Mouse (Mus musculus): Measurements from ENCODE around the gene Morc4. TPM values are rescaled to one million over a fixed set of nuclear protein-coding genes. Genes with fewer than 3 reads are reported as not detected.

The Morc4 gene
- total RNA-seq, 1 experiment from 2014 or later = 3.7 TPM

DNA sequence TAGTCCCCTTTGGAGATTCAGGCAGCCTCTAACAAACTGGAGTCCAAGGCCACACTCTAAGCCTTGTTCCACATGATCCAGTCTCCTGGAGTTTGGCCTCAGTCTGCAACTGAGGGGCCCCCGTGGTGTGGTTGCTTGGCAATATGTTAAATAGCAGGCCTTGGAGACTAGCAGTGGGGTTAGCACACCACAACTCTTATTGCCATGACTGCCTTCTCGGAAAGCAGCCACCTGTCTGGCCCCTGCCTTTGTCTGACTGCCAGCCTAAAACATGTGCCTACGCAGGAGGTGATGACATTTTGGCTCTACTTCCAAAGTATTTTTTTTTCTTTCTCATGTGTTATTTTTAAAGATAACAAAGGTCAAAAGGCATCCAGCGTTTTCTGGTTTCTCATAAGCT lies 63.4 kb downstream of the Morc4 start:
- no peak for ATAC-seq (replicated peaks; ENCODE audit: low read depth, poor library complexity, severe bottlenecking)

- no peak for ATAC-seq (replicated peaks; ENCODE audit: low read depth, poor library complexity, severe bottlenecking)
Observed at GRCm38 (mm10) chrX:139807391-139807790, 64.1 kb downstream of the Morc4 start.

GRCm38 (mm10) chrX:139805918-139806317 lies 65.6 kb downstream of the Morc4 start:
- no peak for ATAC-seq (replicated peaks; ENCODE audit: low read depth, poor library complexity, severe bottlenecking)

DNA sequence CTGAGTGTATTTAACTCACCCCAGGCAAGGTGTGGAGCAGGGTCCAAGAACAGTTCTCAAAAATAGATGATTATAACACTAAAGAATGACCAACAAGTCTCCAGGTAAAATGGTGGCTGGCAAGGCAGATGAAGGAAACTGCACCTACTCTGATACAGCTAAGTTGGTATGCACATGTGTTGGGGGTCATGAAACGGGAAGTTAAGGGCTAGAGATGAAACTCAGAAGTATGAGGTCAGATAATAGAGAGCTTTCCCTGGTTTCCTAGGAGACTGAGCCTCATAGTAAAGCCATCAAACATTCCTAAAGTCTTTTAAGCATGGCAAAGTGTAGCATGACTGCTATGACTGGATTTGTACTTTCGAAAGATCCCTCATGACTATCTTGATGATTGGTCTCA lies 68.4 kb downstream of the Morc4 start:
- no peak for ATAC-seq (replicated peaks; ENCODE audit: low read depth, poor library complexity, severe bottlenecking)

DNA sequence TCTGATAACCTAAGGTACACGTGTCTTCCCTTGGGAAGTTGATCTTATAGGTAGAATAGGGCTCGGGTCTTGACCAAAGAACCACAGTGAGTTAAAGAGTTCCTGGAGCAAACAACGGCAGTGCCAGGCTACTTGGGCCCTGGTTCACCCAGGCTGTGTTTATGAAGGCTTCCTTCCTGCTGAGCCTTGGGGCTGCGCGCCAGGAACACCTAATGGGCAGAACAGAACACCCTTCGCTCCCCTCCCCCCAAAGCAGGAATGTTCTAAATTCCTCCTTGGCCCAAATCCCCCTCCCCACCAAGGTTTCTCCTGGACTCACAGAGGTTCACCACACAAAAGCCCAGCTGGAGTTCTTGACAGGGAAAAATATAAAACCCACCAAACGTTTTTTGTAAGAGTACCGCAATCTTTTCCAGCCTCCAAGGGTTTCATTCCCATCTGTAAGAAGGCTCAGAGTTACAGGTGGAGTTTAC lies 71.0 kb downstream of the Morc4 start, which contains the start of gene Cldn2:
Gene Cldn2 (plus strand): TSS at position 423 of the 473 bp plus-strand sequence.
- ATAC-seq (replicated peaks; ENCODE audit: low read depth, poor library complexity, severe bottlenecking) = no peak

GRCm38 (mm10) chrX:139799953-139800352 lies 71.5 kb downstream of the Morc4 start:
- ATAC-seq (replicated peaks; ENCODE audit: low read depth, poor library complexity, severe bottlenecking) = no peak

GRCm38 (mm10) chrX:139797875-139798274 lies 73.6 kb downstream of the Morc4 start:
- ATAC-seq (replicated peaks; ENCODE audit: low read depth, poor library complexity, severe bottlenecking) = peak; percentile 54

- ATAC-seq (replicated peaks; ENCODE audit: low read depth, poor library complexity, severe bottlenecking) = 0 out of 2 replicates have a peak, but pooled peaks have one; percentile 47
Observed at GRCm38 (mm10) chrX:139796037-139796436, 75.4 kb downstream of the Morc4 start.

GRCm38 (mm10) chrX:139794072-139794845 lies 77.2 kb downstream of the Morc4 start:
- ATAC-seq (replicated peaks; ENCODE audit: low read depth, poor library complexity, severe bottlenecking) = no peak

GRCm38 (mm10) chrX:139785764-139786163 lies 85.7 kb downstream of the Morc4 start:
- ATAC-seq (replicated peaks; ENCODE audit: low read depth, poor library complexity, severe bottlenecking) = peak; percentile 65

- ATAC-seq (replicated peaks; ENCODE audit: low read depth, poor library complexity, severe bottlenecking) = no peak
Observed at GRCm38 (mm10) chrX:139783045-139783422, 88.4 kb downstream of the Morc4 start.

- ATAC-seq (replicated peaks; ENCODE audit: low read depth, poor library complexity, severe bottlenecking) = no peak
Observed at GRCm38 (mm10) chrX:139782278-139783044, 89.0 kb downstream of the Morc4 start, which contains the start of gene Ripply1. Ripply1 (minus strand) TSS chrX:139782353.

GRCm38 (mm10) chrX:139781563-139781962 lies 89.9 kb downstream of the Morc4 start:
- no peak for ATAC-seq (replicated peaks; ENCODE audit: low read depth, poor library complexity, severe bottlenecking)

DNA sequence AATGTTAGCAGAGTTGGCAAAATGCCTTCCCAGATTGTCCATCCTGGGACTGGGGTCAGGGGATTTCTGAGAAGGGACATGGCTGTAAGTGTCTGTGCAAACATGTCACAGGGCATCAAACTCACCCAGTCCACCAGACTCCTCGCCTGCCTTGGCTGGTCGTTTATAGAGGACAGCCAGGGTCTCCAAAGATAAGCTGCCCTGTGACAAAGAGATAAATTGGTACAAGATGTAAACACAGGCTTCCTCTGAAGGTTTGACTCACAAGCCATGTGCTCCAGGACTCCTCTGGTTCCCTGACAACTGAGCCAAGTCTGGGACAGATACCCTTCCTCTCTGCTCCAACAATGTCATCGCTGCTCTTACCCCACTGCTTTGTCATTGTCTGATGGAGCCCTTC lies 90.5 kb downstream of the Morc4 start:
- peak; percentile 42; the same call in 1 of the 2 replicates for ATAC-seq (replicated peaks; ENCODE audit: low read depth, poor library complexity, severe bottlenecking)

DNA sequence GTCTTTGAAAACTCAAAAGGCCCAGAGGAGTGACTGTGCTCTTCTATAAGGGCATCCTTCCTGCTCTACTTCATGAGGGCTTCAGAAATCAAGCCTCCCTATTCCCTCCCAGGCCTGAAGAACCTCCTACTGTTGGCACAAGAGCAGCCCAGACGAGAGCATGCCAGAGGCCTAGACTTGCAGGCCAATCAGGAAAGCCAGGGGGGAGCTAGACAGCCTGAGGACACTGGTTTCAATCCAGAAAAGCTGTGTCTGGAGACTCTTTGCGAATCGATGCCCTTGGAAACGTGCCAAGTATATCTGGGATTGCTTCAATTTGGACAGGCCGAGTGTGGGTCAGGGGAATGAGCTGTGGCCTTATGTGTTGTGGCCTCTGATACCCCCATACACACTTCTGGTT lies 92.1 kb downstream of the Morc4 start:
- no peak for ATAC-seq (replicated peaks; ENCODE audit: low read depth, poor library complexity, severe bottlenecking)

- ATAC-seq (replicated peaks; ENCODE audit: low read depth, poor library complexity, severe bottlenecking) = no peak
Observed at GRCm38 (mm10) chrX:139778886-139779285, 92.6 kb downstream of the Morc4 start.

DNA sequence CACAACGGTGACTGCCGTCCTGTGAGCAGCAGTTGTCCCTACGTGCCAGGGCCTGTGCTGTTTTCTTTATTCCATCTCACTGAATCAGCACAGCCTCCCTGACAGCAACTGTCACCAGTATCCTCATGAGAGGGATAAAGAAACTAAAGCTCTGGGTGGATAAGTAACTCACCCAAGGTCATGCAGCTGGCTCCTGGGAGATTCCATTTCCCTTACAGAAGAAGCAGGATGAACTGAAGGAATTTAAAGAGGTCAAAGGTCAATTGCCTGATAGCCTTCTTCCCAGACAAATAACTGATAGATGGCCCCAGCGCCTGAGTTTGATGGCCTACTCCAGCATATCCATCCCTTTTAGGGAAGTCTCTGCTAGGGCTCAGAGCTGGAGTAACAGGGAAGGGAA lies 94.1 kb downstream of the Morc4 start:
- no peak for ATAC-seq (replicated peaks; ENCODE audit: low read depth, poor library complexity, severe bottlenecking)

- 0 out of 2 replicates have a peak, but pooled peaks have one; percentile 7 for ATAC-seq (replicated peaks; ENCODE audit: low read depth, poor library complexity, severe bottlenecking)
Observed at GRCm38 (mm10) chrX:139775084-139775612, 96.3 kb downstream of the Morc4 start.

GRCm38 (mm10) chrX:139774309-139775083 lies 97.0 kb downstream of the Morc4 start:
- ATAC-seq (replicated peaks; ENCODE audit: low read depth, poor library complexity, severe bottlenecking) = peak; percentile 81
